Mouse (Mus musculus): Measurements from ENCODE around the gene Sdk1. TPM values are rescaled to one million over a fixed set of nuclear protein-coding genes. Genes with fewer than 3 reads are reported as not detected.

Gene Sdk1
- polyA plus RNA-seq (2012; rRNA removed), result 1.4 and 1.6 TPM in 2 replicates

DNA sequence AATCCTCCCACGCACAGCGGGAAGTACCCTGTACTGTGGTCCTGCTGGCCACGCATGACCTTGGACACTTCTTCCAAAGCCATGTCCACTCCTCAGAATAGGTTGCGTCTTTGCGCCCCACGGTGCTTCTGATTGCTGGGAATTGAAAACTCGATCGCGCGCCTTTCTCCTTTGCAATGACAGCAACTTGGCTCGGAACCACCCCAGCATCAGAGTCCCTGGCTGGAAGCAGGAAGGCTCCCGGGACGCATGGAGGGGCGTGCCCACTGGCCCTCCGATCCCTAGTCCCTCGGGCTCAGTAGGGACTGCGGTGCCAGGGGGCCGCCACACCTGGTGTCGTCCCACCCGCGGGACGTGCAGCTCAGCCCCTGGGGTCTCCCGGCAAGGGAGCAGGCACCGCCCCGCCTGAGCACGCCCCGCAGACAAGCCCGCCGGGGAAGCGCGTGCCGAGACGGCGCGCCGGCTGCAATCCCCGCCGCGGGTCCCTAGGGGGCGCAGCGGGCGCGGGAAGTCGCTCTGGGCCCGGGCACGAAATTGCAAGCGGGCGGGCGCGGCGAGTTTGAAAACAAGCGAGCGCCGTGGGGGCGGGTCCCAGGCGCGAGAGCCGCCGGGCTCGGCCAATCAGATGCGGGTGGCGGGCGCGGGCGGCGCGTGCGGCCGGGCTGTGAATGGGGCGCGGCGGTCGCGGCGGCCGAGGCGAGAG is at the start of gene Sdk1:
Gene Sdk1 (plus strand): TSS at position 650 of the 703 bp plus-strand sequence.
- H3K4me3 ChIP-seq (ENCODE audit: control insufficient read depth, insufficient read depth, low read length), result peak within 1 kb of the TSS; percentile 42
- peak; percentile 94 for TF ChIP-seq CTCF (IDR thresholded peaks at IDR 0.05; ENCODE audit: borderline replicate concordance, control insufficient read depth, extremely low read depth, insufficient read depth, low read length, poor library complexity)
- no peak for TF ChIP-seq POLR2A (IDR thresholded peaks at IDR 0.05; ENCODE audit: control insufficient read depth, extremely low read depth, insufficient read depth, low read length, poor library complexity)
- no peaks in the 10 kb centered on the region for H3K36me3 ChIP-seq (ENCODE audit: control insufficient read depth, insufficient read depth, low read length)
- 2% methylated on average over 71 of the region's 77 CpGs for WGBS
- peaks cover 13% of the 10 kb centered on the region for H3K4me1 ChIP-seq (replicated peaks; ENCODE audit: control insufficient read depth, insufficient read depth, low read length)
- peak; percentile 89 for DNase-seq
- H3K27ac ChIP-seq (ENCODE audit: control insufficient read depth, insufficient read depth, low read length), result no peak within 1 kb of the TSS
- H3K27me3 ChIP-seq (ENCODE audit: control insufficient read depth, insufficient read depth, low read length), result peaks cover 22% of the 10 kb centered on the region; the same call in 1 of the 2 replicates

DNA sequence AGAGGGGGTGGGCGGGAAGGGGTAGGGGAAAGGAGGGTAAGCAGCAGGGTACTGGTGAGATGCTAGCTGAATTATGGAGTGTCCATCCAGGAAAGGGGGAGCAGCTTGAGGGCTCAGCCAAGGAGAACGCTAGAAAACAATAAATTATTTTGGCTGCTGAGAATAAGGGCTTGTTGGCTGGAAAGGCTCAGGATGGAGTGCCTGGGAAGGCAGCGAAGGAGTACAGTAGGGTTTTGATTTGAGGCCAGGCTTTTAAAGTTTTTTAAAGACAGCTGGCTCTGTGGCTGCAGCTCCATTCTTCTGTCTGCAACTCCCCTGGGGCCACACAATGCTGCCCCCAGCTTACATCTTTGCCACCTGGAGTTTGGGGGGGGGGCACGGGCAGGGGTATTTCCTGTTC is 44.0 kb upstream of the Sdk1 start:
- H3K4me3 ChIP-seq (ENCODE audit: control insufficient read depth, insufficient read depth, low read length), result no peak overlapping the region
- 61% methylated on average over 4 of the region's 4 CpGs for WGBS
- TF ChIP-seq CTCF (IDR thresholded peaks at IDR 0.05; ENCODE audit: borderline replicate concordance, control insufficient read depth, extremely low read depth, insufficient read depth, low read length, poor library complexity) (no peak), POLR2A (IDR thresholded peaks at IDR 0.05; ENCODE audit: control insufficient read depth, extremely low read depth, insufficient read depth, low read length, poor library complexity) (no peak)
- H3K27ac ChIP-seq (ENCODE audit: control insufficient read depth, insufficient read depth, low read length), result no peak overlapping the region
- peaks cover 4% of the 10 kb centered on the region for H3K4me1 ChIP-seq (replicated peaks; ENCODE audit: control insufficient read depth, insufficient read depth, low read length)
- no peaks in the 10 kb centered on the region for H3K36me3 ChIP-seq (ENCODE audit: control insufficient read depth, insufficient read depth, low read length)
- DNase-seq, result no peak
- no peaks in the 10 kb centered on the region for H3K27me3 ChIP-seq (ENCODE audit: control insufficient read depth, insufficient read depth, low read length)

DNA sequence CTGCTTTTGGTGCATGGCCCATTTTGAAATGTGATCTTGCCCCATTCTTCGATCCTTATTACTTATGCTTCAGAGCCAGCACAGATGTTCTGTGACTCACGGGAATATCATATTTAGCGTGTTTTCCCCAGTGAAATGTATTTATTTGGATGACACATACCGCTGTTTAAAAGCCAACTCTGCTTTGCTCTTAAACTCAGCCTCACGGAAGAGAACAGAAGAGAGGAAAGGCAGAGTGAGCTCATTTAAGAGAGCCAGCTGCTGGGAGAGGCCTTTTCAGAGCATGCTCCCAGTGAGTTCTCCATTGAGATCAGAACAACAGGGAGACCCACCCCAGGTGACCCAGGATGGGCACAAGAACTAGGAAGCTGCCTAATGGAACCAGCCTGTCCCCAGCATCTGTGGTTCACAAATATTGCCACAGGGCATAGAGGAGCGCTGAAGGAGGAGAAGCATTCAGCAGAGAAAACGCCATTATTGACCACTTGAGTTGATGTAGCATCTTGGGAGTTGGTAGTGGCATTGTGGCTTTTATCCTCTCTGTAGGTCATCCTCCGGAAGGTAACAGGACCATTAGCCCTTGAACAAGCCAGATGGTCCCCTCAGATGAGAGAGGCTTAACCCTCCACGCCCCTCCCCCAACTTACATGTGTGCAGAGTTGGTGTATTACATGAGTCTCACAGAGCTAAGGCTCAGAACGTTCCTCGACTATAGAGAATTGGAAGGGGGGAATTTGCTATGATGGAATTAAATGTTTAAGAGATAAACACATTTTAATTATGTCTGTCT is 38.8 kb upstream of the Sdk1 start:
- 92% methylated on average over 11 of the region's 11 CpGs for WGBS
- Histone ChIP-seq H3K27me3 (ENCODE audit: control insufficient read depth, insufficient read depth, low read length) (no peaks in the 10 kb centered on the region), H3K36me3 (ENCODE audit: control insufficient read depth, insufficient read depth, low read length) (no peaks in the 10 kb centered on the region), H3K4me1 (replicated peaks; ENCODE audit: control insufficient read depth, insufficient read depth, low read length) (no peaks in the 10 kb centered on the region), H3K27ac (ENCODE audit: control insufficient read depth, insufficient read depth, low read length) (no peak overlapping the region), H3K4me3 (ENCODE audit: control insufficient read depth, insufficient read depth, low read length) (no peak overlapping the region)
- no peak for DNase-seq
- TF ChIP-seq CTCF (IDR thresholded peaks at IDR 0.05; ENCODE audit: borderline replicate concordance, control insufficient read depth, extremely low read depth, insufficient read depth, low read length, poor library complexity) (no peak), POLR2A (IDR thresholded peaks at IDR 0.05; ENCODE audit: control insufficient read depth, extremely low read depth, insufficient read depth, low read length, poor library complexity) (no peak)

DNA sequence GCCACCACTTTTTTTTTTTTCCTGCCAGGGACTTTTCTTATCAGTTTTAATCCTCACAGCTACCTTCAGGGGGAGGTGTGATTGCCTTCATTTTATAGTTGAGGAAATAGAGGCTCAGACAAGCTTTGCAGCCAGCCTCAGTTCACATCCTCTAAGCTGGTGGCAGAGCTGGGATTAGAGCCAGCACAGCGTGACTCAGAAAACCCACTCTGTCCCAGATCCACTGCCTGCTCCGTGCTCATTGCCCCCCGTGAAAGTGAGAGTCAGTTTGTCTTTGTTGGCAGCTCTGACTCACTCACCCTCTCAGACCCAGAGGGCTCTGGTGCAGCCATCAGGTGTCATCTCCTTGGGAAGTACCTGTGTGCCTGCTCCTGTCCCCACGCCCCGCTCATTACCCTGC is 34.2 kb upstream of the Sdk1 start:
- Histone ChIP-seq H3K27me3 (ENCODE audit: control insufficient read depth, insufficient read depth, low read length) (no peaks in the 10 kb centered on the region), H3K27ac (ENCODE audit: control insufficient read depth, insufficient read depth, low read length) (no peak overlapping the region), H3K36me3 (ENCODE audit: control insufficient read depth, insufficient read depth, low read length) (no peaks in the 10 kb centered on the region), H3K4me1 (replicated peaks; ENCODE audit: control insufficient read depth, insufficient read depth, low read length) (no peaks in the 10 kb centered on the region), H3K4me3 (ENCODE audit: control insufficient read depth, insufficient read depth, low read length) (no peak overlapping the region)
- no peak for DNase-seq
- TF ChIP-seq CTCF (IDR thresholded peaks at IDR 0.05; ENCODE audit: borderline replicate concordance, control insufficient read depth, extremely low read depth, insufficient read depth, low read length, poor library complexity) (no peak), POLR2A (IDR thresholded peaks at IDR 0.05; ENCODE audit: control insufficient read depth, extremely low read depth, insufficient read depth, low read length, poor library complexity) (no peak)
- WGBS, result 36% methylated on average over 5 of the region's 5 CpGs

DNA sequence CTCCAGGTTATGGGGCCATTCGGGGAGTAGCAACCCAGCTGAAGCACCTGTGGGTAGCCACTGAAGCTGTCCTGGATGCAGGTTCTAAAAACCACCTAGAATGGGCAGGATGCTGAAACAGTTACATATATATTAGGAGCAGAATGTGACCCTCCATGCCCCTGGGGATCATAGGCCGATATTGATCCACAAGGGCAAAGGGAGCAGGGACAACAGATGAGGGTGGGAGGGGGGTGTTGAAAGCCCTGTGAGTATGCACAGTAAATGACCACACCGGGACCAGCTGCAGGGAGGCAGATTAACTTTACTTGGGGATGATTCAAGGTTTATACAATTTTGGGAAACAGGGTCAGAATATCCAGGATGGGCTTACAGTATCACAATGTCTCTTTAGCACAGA is 16.0 kb upstream of the Sdk1 start:
- no peak for TF ChIP-seq CTCF (IDR thresholded peaks at IDR 0.05; ENCODE audit: borderline replicate concordance, control insufficient read depth, extremely low read depth, insufficient read depth, low read length, poor library complexity)
- no peak for TF ChIP-seq POLR2A (IDR thresholded peaks at IDR 0.05; ENCODE audit: control insufficient read depth, extremely low read depth, insufficient read depth, low read length, poor library complexity)
- no peak for DNase-seq
- no peak overlapping the region for H3K27ac ChIP-seq (ENCODE audit: control insufficient read depth, insufficient read depth, low read length)
- WGBS, result 84% methylated on average over 3 of the region's 3 CpGs
- H3K4me3 ChIP-seq (ENCODE audit: control insufficient read depth, insufficient read depth, low read length), result no peak overlapping the region
- H3K4me1 ChIP-seq (replicated peaks; ENCODE audit: control insufficient read depth, insufficient read depth, low read length), result no peaks in the 10 kb centered on the region
- H3K36me3 ChIP-seq (ENCODE audit: control insufficient read depth, insufficient read depth, low read length), result no peaks in the 10 kb centered on the region
- no peaks in the 10 kb centered on the region for H3K27me3 ChIP-seq (ENCODE audit: control insufficient read depth, insufficient read depth, low read length)

DNA sequence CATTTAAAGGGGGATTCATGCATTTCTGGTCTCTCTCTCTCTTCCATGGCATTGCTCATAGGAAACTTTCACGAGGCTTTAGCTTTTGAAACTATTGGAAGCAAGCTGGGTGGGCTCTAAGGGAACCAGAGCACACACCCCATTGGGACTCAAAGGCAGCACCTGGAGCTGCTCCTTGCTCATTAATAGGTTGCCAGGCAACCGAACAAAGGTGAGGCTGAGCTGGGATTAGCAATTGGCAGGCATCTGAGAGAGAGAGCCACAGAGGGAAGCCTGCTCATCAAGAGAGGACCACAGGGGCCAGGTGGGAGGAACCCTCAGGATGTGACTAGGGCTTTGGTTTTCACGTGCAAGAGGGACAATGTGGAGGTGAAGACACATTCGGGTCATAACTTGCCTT is 7.0 kb upstream of the Sdk1 start:
- Histone ChIP-seq H3K4me1 (replicated peaks; ENCODE audit: control insufficient read depth, insufficient read depth, low read length) (no peaks in the 10 kb centered on the region), H3K27ac (ENCODE audit: control insufficient read depth, insufficient read depth, low read length) (no peak overlapping the region), H3K27me3 (ENCODE audit: control insufficient read depth, insufficient read depth, low read length) (no peaks in the 10 kb centered on the region), H3K4me3 (ENCODE audit: control insufficient read depth, insufficient read depth, low read length) (no peak overlapping the region), H3K36me3 (ENCODE audit: control insufficient read depth, insufficient read depth, low read length) (no peaks in the 10 kb centered on the region)
- WGBS, result 37% methylated on average over 4 of the region's 4 CpGs
- DNase-seq, result no peak
- TF ChIP-seq CTCF (IDR thresholded peaks at IDR 0.05; ENCODE audit: borderline replicate concordance, control insufficient read depth, extremely low read depth, insufficient read depth, low read length, poor library complexity), result no peak
- TF ChIP-seq POLR2A (IDR thresholded peaks at IDR 0.05; ENCODE audit: control insufficient read depth, extremely low read depth, insufficient read depth, low read length, poor library complexity), result no peak
